Mouse (Mus musculus) kidney, adult 2 months (tissue): ENCODE measurements around the gene Lrrc71.

Experiments
- CTCF ChIP-seq: fragments of 200-500 bp; conservative IDR thresholded peaks from 2 replicates; pipeline ENCODE4 v1.5.1; 2011; ENCODE audit warnings: low read depth, mild to moderate bottlenecking, control low read depth, low read length, moderate library complexity, mixed read lengths; ENCODE audit not compliant: insufficient read depth, insufficient read length
- POLR2A ChIP-seq: fragments of 200-500 bp; IDR thresholded peaks from one replicate; pipeline ENCODE4 v1.6.1; 2011; ENCODE audit warnings: low read depth, low read length, control low read depth

DNA sequence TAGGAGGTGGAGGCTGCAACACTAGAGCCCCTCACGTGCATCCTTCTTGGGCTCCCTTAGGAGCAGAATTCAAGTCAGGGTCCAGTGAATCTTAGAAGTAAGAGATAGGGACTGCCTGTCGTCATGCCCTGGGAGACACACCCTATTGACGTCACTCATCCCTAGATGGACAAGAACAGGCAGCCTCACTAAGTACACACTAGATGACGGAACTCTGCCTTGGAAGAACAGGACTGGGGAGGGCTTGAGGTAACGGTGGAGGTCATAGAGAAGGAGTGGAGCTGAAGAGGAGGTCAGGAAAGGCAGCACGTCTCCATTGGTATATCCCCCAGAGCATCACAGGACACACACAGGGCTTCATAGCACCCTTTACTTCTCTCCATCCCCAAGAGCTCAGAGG lies 19.7 kb downstream of the Lrrc71 start:
- TF ChIP-seq CTCF (no peak), POLR2A (no peak)
